Mouse (Mus musculus): ENCODE data around the gene Cd109.

The Cd109 gene

GRCm38 (mm10) chr9:78641386-78641785, 26.0 kb downstream of the Cd109 start:
- DNase-seq (ENCODE audit: low read depth, low spot score): no peak

- DNase-seq (ENCODE audit: low read depth, low spot score): peak; percentile 15
Observed at GRCm38 (mm10) chr9:78646008-78646777, 30.8 kb downstream of the Cd109 start.

GRCm38 (mm10) chr9:78648641-78649040, 33.3 kb downstream of the Cd109 start:
- no peak for DNase-seq (ENCODE audit: low read depth, low spot score)

- DNase-seq (ENCODE audit: low read depth, low spot score): no peak
Observed at GRCm38 (mm10) chr9:78649398-78649797, 34.1 kb downstream of the Cd109 start.

- no peak for DNase-seq (ENCODE audit: low read depth, low spot score)
Observed at GRCm38 (mm10) chr9:78657564-78657963, 42.2 kb downstream of the Cd109 start.

- DNase-seq (ENCODE audit: low read depth, low spot score): no peak
Observed at GRCm38 (mm10) chr9:78671446-78671985, 56.2 kb downstream of the Cd109 start.

- peak; percentile 15 for DNase-seq (ENCODE audit: low read depth, low spot score)
Observed at GRCm38 (mm10) chr9:78700691-78701090, 85.3 kb downstream of the Cd109 start.

- no peak for DNase-seq (ENCODE audit: low read depth, low spot score)
Observed at GRCm38 (mm10) chr9:78702509-78703239, 87.3 kb downstream of the Cd109 start.

- no peak for DNase-seq (ENCODE audit: low read depth, low spot score)
Observed at GRCm38 (mm10) chr9:78720888-78721798, 105.8 kb downstream of the Cd109 start.

- no peak for DNase-seq (ENCODE audit: low read depth, low spot score)
Observed at GRCm38 (mm10) chr9:78731931-78732330, 116.6 kb downstream of the Cd109 start.

GRCm38 (mm10) chr9:78735519-78735918, 120.2 kb downstream of the Cd109 start:
- DNase-seq (ENCODE audit: low read depth, low spot score): no peak

- DNase-seq (ENCODE audit: low read depth, low spot score): no peak
Observed at GRCm38 (mm10) chr9:78742012-78742411, 126.7 kb downstream of the Cd109 start.

- DNase-seq (ENCODE audit: low read depth, low spot score): no peak
Observed at GRCm38 (mm10) chr9:78750246-78750645, 134.9 kb downstream of the Cd109 start.

Measured in retina, adult 2 months (tissue).